Mouse (Mus musculus) lung, adult 2 months (tissue): Measurements from ENCODE around the gene Gm11554.

Source experiments
- CTCF ChIP-seq: fragments of 200-500 bp; IDR thresholded peaks from 2 replicates; pipeline ENCODE4 v1.5.1; 2011; ENCODE audit warnings: mild to moderate bottlenecking, low read length, control low read depth; ENCODE audit not compliant: insufficient read depth
- POLR2A ChIP-seq: fragments of 200-500 bp; IDR thresholded peaks from 2 replicates; pipeline ENCODE4 v1.6.1; 2011; ENCODE audit warnings: low read depth, mild to moderate bottlenecking, control low read depth, low read length, borderline replicate concordance; ENCODE audit errors: extremely low read depth

DNA sequence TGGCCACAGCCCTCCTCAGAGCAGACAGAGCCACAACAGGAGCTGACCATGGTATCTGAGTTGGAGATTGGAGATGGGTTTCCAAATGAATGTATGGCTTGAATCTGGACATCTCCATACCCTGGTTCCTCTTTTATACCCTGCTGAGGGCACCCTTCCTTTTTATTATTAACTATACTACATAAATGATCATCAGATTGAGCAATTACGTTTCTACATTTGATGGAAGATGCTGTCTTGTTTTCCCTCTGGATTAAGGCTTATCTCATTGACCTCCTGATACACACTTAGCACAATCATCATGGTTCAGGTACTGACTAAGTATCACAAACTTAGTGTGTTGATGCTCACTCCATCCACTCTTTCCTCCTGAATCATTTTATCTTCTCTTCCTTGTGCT, 33.7 kb upstream of the Gm11554 start, which contains the start of gene 2300003K06Rik:
- TF ChIP-seq CTCF (no peak), POLR2A (no peak)
